Mouse (Mus musculus) hindbrain, embryonic 16.5 days (tissue): ENCODE results near the gene Nhsl1. TPM values are rescaled to one million over a fixed set of nuclear protein-coding genes. Genes with fewer than 3 reads are reported as not detected.
A peak's percentile ranks its signal among the peaks of the same experiment; 100 is the strongest.

Source experiments
- ATAC-seq: fragments of 200-750 bp; cut with Nextera tagmentation; 2 replicates; pipeline ENCODE4 v1.8.0; 2017; ENCODE audit warnings: moderate TSS enrichment, moderate library complexity
- H3K27ac ChIP-seq: fragments of 300-500 bp; sonication (generic); 2 replicates; pipeline ENCODE4 v1.5.1; 2014; ENCODE audit warnings: low read depth, mild to moderate bottlenecking, control low read depth, low read length, moderate library complexity
- H3K27me3 ChIP-seq: fragments of 300-500 bp; sonication (generic); replicated peaks from 2 replicates; pipeline ENCODE4 v1.6.1; 2014; ENCODE audit warnings: low read length; ENCODE audit not compliant: control insufficient read depth, insufficient read depth
- H3K36me3 ChIP-seq: fragments of 300-500 bp; sonication (generic); 2 replicates; pipeline ENCODE4 v1.6.1; 2014; ENCODE audit warnings: mild to moderate bottlenecking, low read length, moderate library complexity, mixed read lengths; ENCODE audit not compliant: control insufficient read depth, insufficient read depth
- H3K4me1 ChIP-seq: fragments of 300-500 bp; sonication (generic); 2 replicates; pipeline ENCODE4 v1.6.1; 2014; ENCODE audit warnings: low read depth, low read length; ENCODE audit not compliant: control insufficient read depth, insufficient read depth
- H3K4me2 ChIP-seq: fragments of 300-500 bp; sonication (generic); 2 replicates; pipeline ENCODE4 v1.6.1; 2014; ENCODE audit warnings: mild to moderate bottlenecking, low read length, control low read depth, moderate library complexity
- H3K4me3 ChIP-seq: fragments of 300-500 bp; sonication (generic); 2 replicates; pipeline ENCODE4 v1.5.1; 2014; ENCODE audit warnings: mild to moderate bottlenecking, low read length, control low read depth, moderate library complexity
- H3K9ac ChIP-seq: fragments of 300-500 bp; sonication (generic); 2 replicates; pipeline ENCODE4 v1.6.1; 2014; ENCODE audit warnings: low read depth, mild to moderate bottlenecking, control low read depth, low read length, moderate library complexity
- H3K9me3 ChIP-seq: fragments of 300-500 bp; sonication (generic); 2 replicates; pipeline ENCODE4 v1.6.1; 2014; ENCODE audit warnings: mild to moderate bottlenecking, low read length, moderate library complexity; ENCODE audit not compliant: control insufficient read depth
- WGBS: fragments of 180-500 bp; shearing (Covaris S2); extraction: QIAGEN DNeasy Blood & Tissue Kit; methylation state at CpG from one replicate; pipeline ENCODE4 v1.1.7; 2014; 5-methylcytosine and 5-hydroxymethylcytosine counted together
- polyA plus RNA-seq: library from polyadenylated mRNA; unstranded; fragments of >200 nt; fragmentation: Nextera tagmentation; extraction: Ambion mirVana; gene quantifications from 2 replicates; pipeline ENCODE4 v1.2.1, GENCODE M21; 2015

The Nhsl1 gene
- 12.8 and 14.4 TPM in 2 replicates for polyA plus RNA-seq

- peak; percentile 84 for ATAC-seq
- Histone ChIP-seq H3K27ac (peak within 1 kb of the TSS; percentile 78), H3K9me3 (no peaks in the 10 kb centered on the region), H3K4me3 (peak within 1 kb of the TSS; percentile 64), H3K36me3 (no peaks in the 10 kb centered on the region), H3K4me1 (peaks cover 4% of the 10 kb centered on the region), H3K9ac (peak within 1 kb of the TSS; percentile 81), H3K27me3 (no peaks in the 10 kb centered on the region; the same call in 1 of the 2 replicates), H3K4me2 (peak within 1 kb of the TSS; percentile 96)
- WGBS: 1% methylated on average over 54 of the region's 63 CpGs
These were observed at the start of gene Nhsl1 for GRCm38 (mm10) chr10:18318916-18319481. Gene Nhsl1, plus strand, starts transcription at chr10:18318985.

- Histone ChIP-seq H3K9me3 (no peaks in the 10 kb centered on the region), H3K27me3 (no peaks in the 10 kb centered on the region), H3K4me2 (no peak overlapping the region), H3K4me1 (no peaks in the 10 kb centered on the region), H3K9ac (no peak overlapping the region), H3K36me3 (no peaks in the 10 kb centered on the region), H3K27ac (no peak overlapping the region), H3K4me3 (no peak overlapping the region)
- 90% methylated on average over 4 of the region's 4 CpGs for WGBS
- ATAC-seq: no peak
These were observed 42.6 kb upstream of the Nhsl1 start for GRCm38 (mm10) chr10:18276090-18276734.

DNA sequence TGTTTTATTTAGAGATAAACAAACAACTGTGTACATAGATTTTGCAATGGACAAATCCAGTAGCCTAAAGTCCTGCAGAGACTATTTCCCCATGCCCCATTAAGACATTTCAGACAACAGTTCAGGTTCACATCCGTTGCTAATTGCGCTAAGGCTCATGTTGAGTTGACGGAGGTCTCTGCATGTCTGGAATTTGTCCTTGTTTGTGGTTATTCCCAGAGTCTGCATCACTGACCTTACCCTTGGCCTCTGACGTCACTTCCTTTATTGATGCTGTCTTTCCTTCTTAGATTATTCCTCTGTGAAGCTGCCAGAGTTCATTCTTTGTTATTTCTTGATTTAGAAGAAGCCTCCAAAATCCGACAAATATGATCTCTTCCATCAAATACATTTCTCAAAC is 34.8 kb upstream of the Nhsl1 start:
- Histone ChIP-seq H3K4me2 (no peak overlapping the region), H3K4me3 (no peak overlapping the region), H3K27me3 (no peaks in the 10 kb centered on the region), H3K9ac (no peak overlapping the region), H3K36me3 (no peaks in the 10 kb centered on the region), H3K4me1 (no peaks in the 10 kb centered on the region), H3K9me3 (no peaks in the 10 kb centered on the region), H3K27ac (no peak overlapping the region)
- ATAC-seq: no peak
- 87% methylated on average over 5 of the region's 5 CpGs for WGBS

DNA sequence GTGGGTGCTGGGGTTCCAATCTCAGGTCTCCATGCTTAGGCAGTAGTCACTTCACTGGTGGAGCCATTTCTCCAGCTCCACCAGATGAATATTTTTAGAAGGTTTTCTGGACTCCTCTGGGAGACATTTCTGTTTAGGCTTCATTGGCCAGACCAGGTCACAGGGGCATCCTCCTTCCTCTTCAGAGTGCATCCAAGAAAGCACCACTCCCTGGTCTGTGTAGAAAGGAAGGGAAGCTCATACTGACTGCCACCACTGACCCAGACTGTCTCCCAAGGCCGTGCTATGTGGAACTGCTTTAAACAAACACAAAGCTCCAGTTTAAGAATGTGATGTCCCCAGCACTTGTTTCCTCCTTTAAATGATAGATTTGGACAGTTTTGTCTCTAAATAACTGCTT is 29.3 kb upstream of the Nhsl1 start:
- H3K36me3 ChIP-seq: no peaks in the 10 kb centered on the region
- H3K27me3 ChIP-seq: no peaks in the 10 kb centered on the region
- H3K4me1 ChIP-seq: no peaks in the 10 kb centered on the region
- 82% methylated on average over 1 of the region's 1 CpGs for WGBS
- no peak overlapping the region for H3K27ac ChIP-seq
- H3K4me2 ChIP-seq: no peak overlapping the region
- H3K9ac ChIP-seq: no peak overlapping the region
- no peak for ATAC-seq
- H3K9me3 ChIP-seq: no peaks in the 10 kb centered on the region
- no peak overlapping the region for H3K4me3 ChIP-seq

DNA sequence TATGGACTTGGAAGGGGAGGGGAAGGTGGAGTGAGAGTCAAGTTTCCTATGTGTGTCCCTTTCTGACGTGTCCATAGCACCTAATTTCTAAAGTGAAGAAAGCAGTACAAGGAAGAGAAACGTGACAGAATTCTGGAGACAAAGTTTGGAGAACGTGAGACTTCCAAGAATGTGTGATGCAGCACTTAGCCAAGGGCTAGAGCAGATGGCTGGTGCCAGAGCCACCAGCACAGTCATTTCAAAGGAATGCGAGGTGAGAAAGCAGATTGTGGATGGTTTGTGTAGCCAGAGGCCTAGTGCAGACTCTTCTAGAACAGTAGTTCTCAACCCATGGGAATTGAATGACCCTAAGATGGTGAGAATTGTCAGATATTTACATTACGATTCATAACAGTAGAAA is 13.7 kb upstream of the Nhsl1 start:
- 86% methylated on average over 5 of the region's 5 CpGs for WGBS

DNA sequence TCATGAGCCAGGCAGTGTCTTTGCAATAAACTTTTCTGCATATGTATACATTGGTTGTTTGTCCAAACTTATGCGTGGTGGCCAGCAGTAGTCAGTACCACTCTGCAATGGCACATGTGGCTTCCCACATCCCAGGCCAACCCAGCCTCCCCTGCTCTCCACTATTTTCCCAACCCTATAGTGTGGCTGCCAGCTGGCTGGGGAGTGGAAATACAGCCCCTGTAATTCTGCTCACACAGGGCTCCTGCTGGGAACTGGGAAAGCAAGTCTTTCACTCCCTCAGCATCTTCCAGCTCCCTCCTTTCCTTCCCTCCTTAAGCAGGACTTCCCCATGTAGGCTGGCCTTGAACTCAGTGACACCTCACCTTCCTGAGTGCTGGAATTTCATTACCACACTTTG is 3.7 kb upstream of the Nhsl1 start:
- Histone ChIP-seq H3K27ac (no peak overlapping the region), H3K9me3 (no peaks in the 10 kb centered on the region), H3K4me1 (peaks cover 4% of the 10 kb centered on the region), H3K4me3 (no peak overlapping the region), H3K4me2 (no peak overlapping the region), H3K36me3 (no peaks in the 10 kb centered on the region), H3K9ac (no peak overlapping the region), H3K27me3 (no peaks in the 10 kb centered on the region; the same call in 1 of the 2 replicates)
- 0 out of 2 replicates have a peak, but pooled peaks have one; percentile 35 for ATAC-seq
- 82% methylated on average over 1 of the region's 1 CpGs for WGBS

More for the DNA sequence above, 13.7 kb upstream of the Nhsl1 start:
- H3K36me3 ChIP-seq: no peaks in the 10 kb centered on the region
- H3K9me3 ChIP-seq: no peaks in the 10 kb centered on the region
- ATAC-seq: no peak
- H3K9ac ChIP-seq: no peak overlapping the region
- H3K4me1 ChIP-seq: no peaks in the 10 kb centered on the region
- no peak overlapping the region for H3K4me3 ChIP-seq
- no peak overlapping the region for H3K4me2 ChIP-seq
- H3K27ac ChIP-seq: no peak overlapping the region
- H3K27me3 ChIP-seq: no peaks in the 10 kb centered on the region

DNA sequence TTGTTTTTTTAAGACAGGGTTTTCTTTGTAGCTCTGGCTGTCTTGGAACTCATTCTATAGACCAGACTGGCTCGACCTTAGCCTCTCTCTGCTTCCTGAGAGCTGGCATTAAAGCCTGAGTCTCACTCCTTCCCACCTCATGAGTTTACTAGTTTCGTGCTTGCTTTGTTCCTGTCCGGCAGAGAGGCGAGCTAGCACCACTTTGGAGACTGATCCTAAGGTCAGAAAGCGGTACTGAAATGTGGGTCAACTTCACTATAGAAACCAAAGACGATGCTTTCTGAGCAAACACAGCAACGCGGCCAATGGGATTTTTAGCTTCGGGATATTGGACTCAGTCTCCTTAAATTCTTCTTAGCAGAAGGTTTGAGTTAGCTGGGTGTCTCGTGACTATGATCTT is 1.3 kb upstream of the Nhsl1 start:
- Histone ChIP-seq H3K27ac (no peak overlapping the region), H3K9me3 (no peaks in the 10 kb centered on the region), H3K4me3 (no peak overlapping the region; the same call in 1 of the 2 replicates), H3K27me3 (no peaks in the 10 kb centered on the region; the same call in 1 of the 2 replicates), H3K36me3 (no peaks in the 10 kb centered on the region), H3K9ac (no peak overlapping the region), H3K4me1 (peaks cover 4% of the 10 kb centered on the region), H3K4me2 (peak overlapping the region; percentile 96; the same call in 1 of the 2 replicates)
- ATAC-seq: no peak
- 42% methylated on average over 10 of the region's 10 CpGs for WGBS

DNA sequence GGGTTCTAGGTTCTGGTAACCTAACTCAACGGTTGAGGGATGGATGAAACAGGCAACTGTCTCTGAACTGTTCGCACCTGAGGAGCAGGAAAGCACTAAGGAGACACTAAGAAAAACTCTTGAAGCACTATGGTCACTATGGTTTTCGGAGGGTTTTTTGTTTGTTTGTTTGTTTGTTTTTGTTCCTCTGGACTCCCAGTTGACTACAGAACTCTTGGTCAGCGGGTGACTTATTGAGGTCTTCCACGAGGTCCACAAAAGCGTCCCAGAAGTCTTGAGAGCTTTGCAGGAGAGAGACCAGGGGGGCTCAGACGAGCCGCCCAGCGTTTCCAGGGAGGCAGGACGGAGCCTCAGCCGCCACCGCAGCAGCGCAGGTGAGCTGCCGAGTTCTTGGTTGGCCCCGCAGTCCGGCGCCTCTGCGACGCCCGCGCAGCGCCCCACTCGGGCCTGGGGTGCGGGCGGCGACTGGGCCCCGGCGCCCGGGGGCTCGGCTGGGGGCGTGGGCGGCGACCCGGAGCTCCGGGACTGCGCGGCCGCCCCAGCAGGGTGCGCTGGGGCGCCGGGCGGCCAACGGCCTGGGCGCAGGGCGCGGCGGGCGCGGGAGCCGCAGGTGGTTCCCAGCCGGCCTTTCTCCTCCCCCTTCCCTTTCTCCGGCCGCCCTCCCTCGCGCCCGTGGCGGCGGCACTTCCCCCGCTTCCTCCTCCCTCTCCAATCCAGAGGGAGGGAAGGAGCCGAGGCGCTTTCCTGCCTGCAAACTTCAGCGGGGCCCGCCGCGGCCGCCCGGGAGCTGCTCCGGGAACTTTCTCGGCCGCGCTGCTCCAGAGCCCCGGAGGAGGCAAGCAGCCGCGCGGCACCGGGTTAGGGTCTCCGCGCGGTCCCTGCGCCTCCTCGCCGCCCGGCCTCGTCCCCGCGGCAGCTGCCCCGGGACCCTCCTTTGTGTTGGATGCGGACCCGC is 547 bp upstream of the Nhsl1 start:
- Histone ChIP-seq H3K27ac (peak overlapping the region; percentile 78), H3K9me3 (no peaks in the 10 kb centered on the region), H3K4me2 (peak overlapping the region; percentile 96), H3K36me3 (no peaks in the 10 kb centered on the region), H3K4me3 (peak overlapping the region; percentile 64), H3K9ac (peak overlapping the region; percentile 81), H3K4me1 (peaks cover 4% of the 10 kb centered on the region), H3K27me3 (no peaks in the 10 kb centered on the region; the same call in 1 of the 2 replicates)
- ATAC-seq: peak; percentile 79
- 2% methylated on average over 66 of the region's 89 CpGs for WGBS

GRCm38 (mm10) chr10:18319691-18320090 is 906 bp downstream of the Nhsl1 start:
- peak overlapping the region; percentile 64 for H3K4me3 ChIP-seq

More at GRCm38 (mm10) chr10:18319691-18320090, 906 bp downstream of the Nhsl1 start:
- H3K9ac ChIP-seq: peak overlapping the region; percentile 81
- 25% methylated on average over 4 of the region's 4 CpGs for WGBS
- no peaks in the 10 kb centered on the region; the same call in 1 of the 2 replicates for H3K27me3 ChIP-seq
- H3K27ac ChIP-seq: peak overlapping the region; percentile 78; the same call in 1 of the 2 replicates
- H3K9me3 ChIP-seq: no peaks in the 10 kb centered on the region
- peaks cover 4% of the 10 kb centered on the region for H3K4me1 ChIP-seq
- ATAC-seq: no peak
- peak overlapping the region; percentile 96 for H3K4me2 ChIP-seq
- H3K36me3 ChIP-seq: no peaks in the 10 kb centered on the region
